Mouse (Mus musculus): ENCODE measurements around the gene Cdh12. TPM values are rescaled to one million over a fixed set of nuclear protein-coding genes. Genes with fewer than 3 reads are reported as not detected.

Cdh12 gene
- polyA plus RNA-seq, 1 experiment from 2014 or later: 1.2 TPM

- 78% methylated on average over 3 of the region's 3 CpGs for WGBS
- Histone ChIP-seq H3K9me3 (ENCODE audit: control insufficient read depth, low read length) (no peaks in the 10 kb centered on the region), H3K27me3 (ENCODE audit: control insufficient read depth, insufficient read depth, low read length) (no peaks in the 10 kb centered on the region), H3K4me2 (replicated peaks; ENCODE audit: low read depth, low read length) (no peak overlapping the region), H3K4me1 (replicated peaks; ENCODE audit: control insufficient read depth, insufficient read depth, low read length) (no peaks in the 10 kb centered on the region), H3K9ac (ENCODE audit: low read depth, low read length) (no peak overlapping the region), H3K27ac (ENCODE audit: low read depth, low read length) (no peak overlapping the region), H3K36me3 (ENCODE audit: control insufficient read depth, insufficient read depth, low read length) (no peaks in the 10 kb centered on the region), H3K4me3 (ENCODE audit: low read depth, low read length) (no peak overlapping the region)
- ATAC-seq (ENCODE audit: low FRiP score): no peak
- no peak for DNase-seq (ENCODE audit: low spot score)
Observed at GRCm38 (mm10) chr15:20902568-20902967, 453.5 kb downstream of the Cdh12 start.

DNA sequence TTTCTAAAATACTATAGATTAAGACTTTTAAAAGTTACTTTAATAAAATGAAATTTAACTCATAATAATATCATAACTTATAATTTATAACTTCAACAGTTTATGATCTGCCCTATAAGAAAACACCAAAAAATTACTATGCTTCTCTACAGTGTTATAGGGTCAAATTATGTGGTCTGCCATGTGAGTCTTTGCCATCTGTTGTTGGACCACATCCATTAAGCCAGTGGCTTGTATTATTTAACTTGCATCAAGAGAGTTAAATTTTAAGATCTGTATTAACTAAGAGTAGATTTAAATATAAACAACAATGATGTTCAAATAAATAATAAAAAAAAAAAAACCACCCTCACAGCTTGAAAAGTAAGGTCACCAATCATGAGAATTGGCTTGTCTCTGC, 479.2 kb downstream of the Cdh12 start:
- H3K4me1 ChIP-seq (replicated peaks; ENCODE audit: control insufficient read depth, insufficient read depth, low read length): no peaks in the 10 kb centered on the region
- no peak for ATAC-seq (ENCODE audit: low FRiP score)
- H3K36me3 ChIP-seq (ENCODE audit: control insufficient read depth, insufficient read depth, low read length): no peaks in the 10 kb centered on the region
- H3K4me2 ChIP-seq (replicated peaks; ENCODE audit: low read depth, low read length): no peak overlapping the region
- H3K9ac ChIP-seq (ENCODE audit: low read depth, low read length): no peak overlapping the region
- H3K9me3 ChIP-seq (ENCODE audit: control insufficient read depth, low read length): no peaks in the 10 kb centered on the region
- no peak overlapping the region for H3K27ac ChIP-seq (ENCODE audit: low read depth, low read length)
- no peak overlapping the region for H3K4me3 ChIP-seq (ENCODE audit: low read depth, low read length)
- no peak for DNase-seq (ENCODE audit: low spot score)
- H3K27me3 ChIP-seq (ENCODE audit: control insufficient read depth, insufficient read depth, low read length): no peaks in the 10 kb centered on the region

GRCm38 (mm10) chr15:20944000-20944399, 494.9 kb downstream of the Cdh12 start:
- ATAC-seq (ENCODE audit: low FRiP score) (no peak), DNase-seq (ENCODE audit: low spot score) (no peak)
- Histone ChIP-seq H3K9ac (ENCODE audit: low read depth, low read length) (no peak overlapping the region), H3K4me2 (replicated peaks; ENCODE audit: low read depth, low read length) (no peak overlapping the region), H3K4me3 (ENCODE audit: low read depth, low read length) (no peak overlapping the region), H3K27ac (ENCODE audit: low read depth, low read length) (no peak overlapping the region), H3K9me3 (ENCODE audit: control insufficient read depth, low read length) (no peaks in the 10 kb centered on the region), H3K27me3 (ENCODE audit: control insufficient read depth, insufficient read depth, low read length) (no peaks in the 10 kb centered on the region), H3K4me1 (replicated peaks; ENCODE audit: control insufficient read depth, insufficient read depth, low read length) (no peaks in the 10 kb centered on the region), H3K36me3 (ENCODE audit: control insufficient read depth, insufficient read depth, low read length) (no peaks in the 10 kb centered on the region)

DNA sequence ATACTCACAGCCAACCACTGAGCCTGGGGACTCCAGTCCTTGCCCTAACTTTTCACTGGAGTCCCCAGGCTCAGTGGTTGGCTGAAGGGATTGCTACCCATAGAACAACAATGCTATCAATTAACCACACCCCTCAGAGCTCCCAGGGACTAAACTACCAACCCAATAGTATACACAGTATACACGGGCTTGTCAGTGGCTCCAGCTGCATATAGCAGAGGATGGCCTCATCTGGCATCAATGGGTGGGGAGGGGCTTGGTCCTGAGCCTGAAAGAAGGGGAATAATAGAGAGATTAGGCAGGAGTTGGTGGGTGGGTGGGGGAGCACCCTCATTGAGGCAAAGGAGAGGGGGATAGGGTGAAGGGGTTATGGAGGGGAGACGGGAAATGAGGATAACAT, 518.4 kb downstream of the Cdh12 start:
- Histone ChIP-seq H3K36me3 (ENCODE audit: control insufficient read depth, insufficient read depth, low read length) (no peaks in the 10 kb centered on the region), H3K27me3 (ENCODE audit: control insufficient read depth, insufficient read depth, low read length) (no peaks in the 10 kb centered on the region), H3K9me3 (ENCODE audit: control insufficient read depth, low read length) (no peaks in the 10 kb centered on the region), H3K4me2 (replicated peaks; ENCODE audit: low read depth, low read length) (no peak overlapping the region), H3K27ac (ENCODE audit: low read depth, low read length) (no peak overlapping the region), H3K9ac (ENCODE audit: low read depth, low read length) (no peak overlapping the region), H3K4me1 (replicated peaks; ENCODE audit: control insufficient read depth, insufficient read depth, low read length) (no peaks in the 10 kb centered on the region), H3K4me3 (ENCODE audit: low read depth, low read length) (no peak overlapping the region)
- no peak for DNase-seq (ENCODE audit: low spot score)
- WGBS: 39% methylated on average over 2 of the region's 2 CpGs
- peak; percentile 74 for ATAC-seq (ENCODE audit: low FRiP score)

GRCm38 (mm10) chr15:20971041-20971440, 522.0 kb downstream of the Cdh12 start:
- ATAC-seq (ENCODE audit: low FRiP score) (no peak), DNase-seq (ENCODE audit: low spot score) (no peak)
- H3K27ac ChIP-seq (ENCODE audit: low read depth, low read length): no peak overlapping the region
- H3K4me2 ChIP-seq (replicated peaks; ENCODE audit: low read depth, low read length): no peak overlapping the region
- H3K27me3 ChIP-seq (ENCODE audit: control insufficient read depth, insufficient read depth, low read length): no peaks in the 10 kb centered on the region
- no peak overlapping the region for H3K4me3 ChIP-seq (ENCODE audit: low read depth, low read length)
- no peaks in the 10 kb centered on the region for H3K9me3 ChIP-seq (ENCODE audit: control insufficient read depth, low read length)
- no peaks in the 10 kb centered on the region for H3K4me1 ChIP-seq (replicated peaks; ENCODE audit: control insufficient read depth, insufficient read depth, low read length)
- WGBS: 87% methylated on average over 2 of the region's 2 CpGs
- H3K9ac ChIP-seq (ENCODE audit: low read depth, low read length): no peak overlapping the region
- H3K36me3 ChIP-seq (ENCODE audit: control insufficient read depth, insufficient read depth, low read length): no peaks in the 10 kb centered on the region

- H3K36me3 ChIP-seq (ENCODE audit: control insufficient read depth, insufficient read depth, low read length): no peaks in the 10 kb centered on the region
- WGBS: 80% methylated on average over 4 of the region's 4 CpGs
- ATAC-seq (ENCODE audit: low FRiP score) (no peak), DNase-seq (ENCODE audit: low spot score) (no peak)
- H3K4me1 ChIP-seq (replicated peaks; ENCODE audit: control insufficient read depth, insufficient read depth, low read length): no peaks in the 10 kb centered on the region
- H3K9ac ChIP-seq (ENCODE audit: low read depth, low read length): no peak overlapping the region
- no peak overlapping the region for H3K4me2 ChIP-seq (replicated peaks; ENCODE audit: low read depth, low read length)
- H3K9me3 ChIP-seq (ENCODE audit: control insufficient read depth, low read length): no peaks in the 10 kb centered on the region
- no peak overlapping the region for H3K4me3 ChIP-seq (ENCODE audit: low read depth, low read length)
- no peak overlapping the region for H3K27ac ChIP-seq (ENCODE audit: low read depth, low read length)
- H3K27me3 ChIP-seq (ENCODE audit: control insufficient read depth, insufficient read depth, low read length): no peaks in the 10 kb centered on the region
Observed at GRCm38 (mm10) chr15:21000541-21000940, 551.5 kb downstream of the Cdh12 start.

GRCm38 (mm10) chr15:21007931-21008330, 558.9 kb downstream of the Cdh12 start:
- Histone ChIP-seq H3K4me1 (replicated peaks; ENCODE audit: control insufficient read depth, insufficient read depth, low read length) (no peaks in the 10 kb centered on the region), H3K9me3 (ENCODE audit: control insufficient read depth, low read length) (no peaks in the 10 kb centered on the region), H3K4me3 (ENCODE audit: low read depth, low read length) (no peak overlapping the region), H3K9ac (ENCODE audit: low read depth, low read length) (no peak overlapping the region), H3K36me3 (ENCODE audit: control insufficient read depth, insufficient read depth, low read length) (no peaks in the 10 kb centered on the region), H3K27me3 (ENCODE audit: control insufficient read depth, insufficient read depth, low read length) (no peaks in the 10 kb centered on the region), H3K27ac (ENCODE audit: low read depth, low read length) (no peak overlapping the region), H3K4me2 (replicated peaks; ENCODE audit: low read depth, low read length) (no peak overlapping the region)
- peak; percentile 31; the same call in 1 of the 2 replicates for ATAC-seq (ENCODE audit: low FRiP score)
- 76% methylated on average over 2 of the region's 2 CpGs for WGBS
- no peak for DNase-seq (ENCODE audit: low spot score)

- H3K4me2 ChIP-seq (replicated peaks; ENCODE audit: low read depth, low read length): no peak overlapping the region
- 13% methylated on average over 1 of the region's 1 CpGs for WGBS
- H3K4me1 ChIP-seq (replicated peaks; ENCODE audit: control insufficient read depth, insufficient read depth, low read length): no peaks in the 10 kb centered on the region
- no peaks in the 10 kb centered on the region for H3K9me3 ChIP-seq (ENCODE audit: control insufficient read depth, low read length)
- ATAC-seq (ENCODE audit: low FRiP score) (peak; percentile 56; the same call in 1 of the 2 replicates), DNase-seq (ENCODE audit: low spot score) (no peak)
- no peak overlapping the region for H3K4me3 ChIP-seq (ENCODE audit: low read depth, low read length)
- no peak overlapping the region for H3K27ac ChIP-seq (ENCODE audit: low read depth, low read length)
- no peak overlapping the region for H3K9ac ChIP-seq (ENCODE audit: low read depth, low read length)
- no peaks in the 10 kb centered on the region for H3K36me3 ChIP-seq (ENCODE audit: control insufficient read depth, insufficient read depth, low read length)
- no peaks in the 10 kb centered on the region for H3K27me3 ChIP-seq (ENCODE audit: control insufficient read depth, insufficient read depth, low read length)
Observed at GRCm38 (mm10) chr15:21008487-21008886, 559.4 kb downstream of the Cdh12 start.

DNA sequence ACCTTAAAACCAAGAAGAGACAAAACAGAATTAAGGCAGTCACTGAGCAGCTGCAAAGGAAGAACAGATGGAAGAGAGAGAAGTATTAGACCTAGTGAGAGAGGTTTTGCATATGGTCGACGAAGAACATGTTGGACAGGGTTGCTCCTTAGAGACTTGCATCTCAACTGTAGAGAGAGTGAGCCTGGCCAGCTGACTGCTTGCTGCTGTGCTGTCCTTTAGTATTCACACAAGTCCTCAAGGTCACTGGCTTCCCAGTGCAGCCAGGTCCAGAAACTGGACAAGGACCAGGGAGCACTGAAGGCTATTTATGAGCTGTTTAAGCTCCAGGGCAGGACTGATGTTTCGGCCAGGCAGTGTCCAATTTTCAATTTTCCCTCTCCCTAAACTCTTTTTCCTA, 559.9 kb downstream of the Cdh12 start:
- Histone ChIP-seq H3K4me2 (replicated peaks; ENCODE audit: low read depth, low read length) (no peak overlapping the region), H3K27ac (ENCODE audit: low read depth, low read length) (no peak overlapping the region), H3K9me3 (ENCODE audit: control insufficient read depth, low read length) (no peaks in the 10 kb centered on the region), H3K4me1 (replicated peaks; ENCODE audit: control insufficient read depth, insufficient read depth, low read length) (no peaks in the 10 kb centered on the region), H3K36me3 (ENCODE audit: control insufficient read depth, insufficient read depth, low read length) (no peaks in the 10 kb centered on the region), H3K4me3 (ENCODE audit: low read depth, low read length) (no peak overlapping the region), H3K27me3 (ENCODE audit: control insufficient read depth, insufficient read depth, low read length) (no peaks in the 10 kb centered on the region), H3K9ac (ENCODE audit: low read depth, low read length) (no peak overlapping the region)
- DNase-seq (ENCODE audit: low spot score) (no peak), ATAC-seq (ENCODE audit: low FRiP score) (peak; percentile 54; the same call in 1 of the 2 replicates)
- 58% methylated on average over 3 of the region's 3 CpGs for WGBS
